Mouse (Mus musculus) left cerebral cortex, adult 11 months (tissue): ENCODE data around the gene Kdm4a.

Experiments
- DNase-seq: peaks from one replicate; pipeline ENCODE4 v3.0.0; 2022; ENCODE audit warnings: low spot score

The Kdm4a gene

DNA sequence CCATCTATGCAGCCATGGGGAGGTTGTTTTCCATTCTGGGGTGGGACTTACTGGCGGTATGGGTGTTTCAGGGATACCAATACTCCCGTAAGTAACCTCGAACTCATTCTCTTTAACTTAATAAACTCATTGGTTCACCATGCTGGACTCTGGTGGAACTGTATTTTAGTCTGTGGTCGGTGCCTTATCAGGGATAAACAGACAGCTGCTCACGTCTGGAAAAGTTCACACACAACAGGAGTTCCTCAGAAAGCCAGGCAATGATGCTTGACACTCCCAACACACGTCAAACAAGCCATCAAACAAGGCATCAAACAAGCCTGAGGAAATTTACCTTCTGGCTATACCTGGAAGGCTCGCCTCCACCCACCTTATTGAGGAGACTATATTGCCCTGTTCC lies 64.7 kb downstream of the Kdm4a start:
- no peak for DNase-seq

DNA sequence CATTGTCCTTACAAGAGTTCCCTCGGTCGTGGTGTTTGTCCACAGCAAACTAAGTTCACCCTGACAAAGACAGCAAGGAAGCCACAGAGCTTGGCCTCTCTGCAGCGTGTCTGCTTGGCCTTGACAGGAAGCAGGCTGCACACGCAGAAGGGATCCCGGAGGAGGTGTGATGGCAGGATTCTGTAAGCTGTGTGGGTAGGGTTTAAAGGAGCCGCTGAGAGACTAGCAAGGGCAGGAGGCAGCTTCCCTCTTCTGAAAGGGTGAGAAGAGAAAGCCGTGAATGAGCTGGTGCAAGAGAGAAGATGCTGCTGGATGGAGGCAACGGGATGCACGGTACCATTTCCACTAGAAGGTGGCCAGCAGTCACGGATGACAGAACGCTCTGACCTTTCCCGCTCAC lies 67.2 kb downstream of the Kdm4a start:
- DNase-seq, result no peak

DNA sequence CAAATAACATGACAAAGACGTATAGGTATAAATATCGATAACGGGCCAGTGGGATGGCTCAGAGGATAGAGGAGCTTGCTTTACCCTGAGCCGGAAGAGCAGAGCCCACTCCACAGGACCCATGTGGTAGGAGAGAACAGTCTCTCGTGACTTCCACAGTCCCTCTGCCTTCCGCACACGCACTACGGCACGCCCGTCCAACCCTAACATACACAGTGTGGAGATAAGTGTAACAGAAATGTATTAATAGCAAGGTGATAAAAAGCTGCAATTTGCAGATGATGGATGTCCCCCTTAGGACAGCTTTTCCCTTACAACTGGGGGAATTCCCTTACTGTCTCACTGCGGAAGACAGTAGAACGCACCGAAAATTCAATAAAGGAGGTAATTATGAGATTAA lies 70.2 kb downstream of the Kdm4a start:
- DNase-seq, result no peak

DNA sequence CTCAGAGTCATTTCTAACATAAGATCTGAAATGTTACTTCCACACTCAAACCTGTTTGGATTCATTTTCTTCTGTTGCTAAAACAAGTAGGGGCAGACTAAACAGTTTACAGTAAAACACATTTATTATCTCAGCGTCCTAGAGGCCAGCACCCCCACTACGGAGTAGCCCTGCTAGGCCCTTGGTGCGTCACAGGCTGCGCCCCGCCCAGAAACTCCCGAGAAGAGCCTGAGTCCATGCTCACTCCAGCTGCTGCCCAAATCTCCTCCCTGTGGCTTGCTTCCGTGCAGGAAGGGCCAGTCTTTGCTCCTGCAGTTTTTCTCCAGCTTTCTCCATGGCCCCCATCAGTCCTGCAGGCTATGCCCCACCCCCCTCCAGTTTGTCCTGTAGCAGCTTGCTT lies 71.1 kb downstream of the Kdm4a start:
- no peak for DNase-seq

DNA sequence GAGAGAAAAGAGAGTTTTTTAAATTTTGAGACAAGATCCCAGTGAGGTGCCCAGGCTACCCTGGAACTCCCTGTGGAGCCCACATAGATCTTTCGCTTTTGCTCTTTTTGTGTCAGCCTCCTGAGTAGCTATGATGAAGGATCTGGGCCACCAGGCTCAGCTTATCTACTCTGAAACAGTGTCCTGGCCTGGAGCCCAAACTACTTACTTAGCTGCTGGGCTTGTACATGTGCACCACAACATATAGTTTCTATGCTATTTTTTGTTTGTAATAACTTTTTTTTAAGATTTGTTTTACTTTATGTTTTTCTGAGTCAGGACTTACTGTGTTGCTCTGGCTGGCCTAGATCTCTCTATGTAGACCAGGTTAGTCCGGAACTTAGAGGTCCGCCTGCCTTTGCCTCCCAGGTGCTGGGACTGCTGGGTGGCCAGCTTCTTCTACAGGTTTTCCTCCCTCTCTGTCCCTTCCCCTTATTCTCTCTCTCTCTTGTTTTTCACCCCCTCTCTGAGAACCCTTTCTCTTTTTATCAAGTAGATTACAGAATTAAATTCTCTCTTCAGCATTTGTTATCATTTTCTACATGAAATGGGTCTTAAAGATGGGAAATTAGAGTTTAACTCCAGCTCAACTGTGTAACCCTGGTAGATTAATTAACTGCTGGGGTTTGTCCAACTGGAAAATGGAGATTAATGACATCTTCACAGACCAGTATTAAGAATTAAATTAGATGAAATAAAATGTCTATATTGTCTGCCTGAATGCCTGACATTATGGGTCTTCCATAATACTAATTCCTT lies 74.4 kb downstream of the Kdm4a start:
- DNase-seq, result no peak

DNA sequence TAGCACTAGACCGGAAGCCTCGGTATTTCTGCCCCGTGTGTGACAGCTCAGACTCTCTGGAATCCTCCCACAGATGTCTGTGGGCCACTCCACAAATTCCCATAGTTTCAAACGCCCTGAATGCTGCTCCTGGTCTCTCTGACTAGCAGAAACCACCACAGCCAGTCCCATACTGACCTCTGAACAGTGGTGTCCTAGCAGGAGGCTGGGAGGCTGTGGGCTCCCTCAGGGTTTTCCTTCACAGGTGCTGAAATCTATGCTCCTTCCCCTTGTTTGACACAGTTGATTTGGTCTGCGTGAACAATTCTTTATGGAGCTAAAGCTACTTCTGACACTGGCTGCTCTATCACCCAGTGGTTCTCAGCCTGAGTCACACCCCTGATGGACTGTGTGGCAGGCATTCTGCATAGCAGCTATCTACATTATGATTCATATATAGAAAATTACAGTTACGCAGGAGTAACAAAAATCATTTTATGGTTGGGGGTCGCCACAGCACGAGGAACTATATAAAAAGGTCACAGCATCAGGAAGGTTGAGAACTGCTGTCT lies 76.5 kb downstream of the Kdm4a start:
- DNase-seq, result no peak

DNA sequence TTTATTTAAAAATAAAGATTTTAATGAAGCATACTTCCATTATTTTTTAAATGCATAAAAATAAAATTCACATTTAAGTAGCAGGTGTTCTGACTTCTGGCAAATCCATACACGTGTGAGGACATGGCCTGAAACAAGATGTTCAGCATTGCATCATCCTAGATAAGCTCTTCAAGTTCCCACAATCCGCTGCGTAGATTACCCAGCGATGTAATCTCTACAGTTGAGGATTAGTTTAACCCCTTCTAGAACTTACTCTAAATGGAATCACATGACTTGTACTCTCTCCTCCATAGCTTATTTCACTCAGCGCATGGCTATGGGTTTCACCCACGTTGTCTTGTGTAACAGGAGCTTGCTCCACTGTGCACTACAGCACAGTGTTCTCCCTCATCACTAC lies 78.3 kb downstream of the Kdm4a start:
- DNase-seq, result no peak

DNA sequence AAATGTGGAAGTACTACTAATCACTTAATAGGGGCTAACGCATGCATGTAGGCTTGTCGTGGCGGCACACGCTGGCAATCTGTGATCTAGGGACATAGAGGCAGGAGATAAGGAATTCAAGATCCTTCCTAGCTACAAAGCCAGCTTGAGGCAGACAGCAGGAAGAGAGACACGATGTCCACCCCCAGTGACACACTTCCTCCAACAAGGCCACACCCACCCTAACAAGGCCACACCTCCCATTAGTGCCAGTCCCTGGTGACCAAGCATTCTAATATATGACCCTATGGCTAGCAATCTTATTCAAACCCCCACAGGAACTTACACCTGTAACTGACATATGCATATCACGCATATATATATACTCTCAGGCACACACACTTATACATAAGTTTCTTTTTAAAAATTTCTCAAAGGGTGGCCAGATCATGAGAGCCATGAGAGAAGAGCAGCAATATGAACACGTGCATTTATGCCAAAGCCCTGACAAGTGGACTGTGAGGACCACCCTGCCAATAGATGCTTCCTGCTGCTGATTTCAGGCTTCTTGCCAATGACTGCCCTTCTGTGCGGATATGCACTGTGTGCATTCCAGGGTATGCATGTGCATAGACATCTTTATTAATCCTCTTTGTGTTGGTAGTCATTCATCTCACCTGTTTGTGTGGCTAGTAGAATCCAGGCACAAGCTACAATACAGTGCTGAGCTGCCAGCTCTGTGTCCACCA lies 80.0 kb downstream of the Kdm4a start:
- no peak for DNase-seq

DNA sequence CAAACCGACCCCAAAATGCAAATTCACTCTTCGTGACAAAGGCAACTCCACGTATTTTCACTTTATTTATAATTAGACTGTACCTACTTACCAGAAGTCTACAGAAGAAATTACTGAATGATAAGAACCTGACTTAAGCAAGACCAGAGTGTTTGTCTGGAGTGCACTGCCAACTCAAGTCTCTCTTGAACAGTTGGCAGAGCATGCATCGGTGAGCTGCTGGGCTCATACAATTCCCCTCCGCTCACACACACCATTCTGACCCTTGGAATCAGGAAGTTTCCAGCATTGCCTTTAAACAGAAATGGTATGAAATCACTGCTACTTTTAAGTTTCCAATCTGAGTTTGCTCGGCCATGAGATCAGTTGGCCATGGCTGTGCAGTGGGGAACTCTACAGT lies 81.3 kb downstream of the Kdm4a start:
- no peak for DNase-seq

DNA sequence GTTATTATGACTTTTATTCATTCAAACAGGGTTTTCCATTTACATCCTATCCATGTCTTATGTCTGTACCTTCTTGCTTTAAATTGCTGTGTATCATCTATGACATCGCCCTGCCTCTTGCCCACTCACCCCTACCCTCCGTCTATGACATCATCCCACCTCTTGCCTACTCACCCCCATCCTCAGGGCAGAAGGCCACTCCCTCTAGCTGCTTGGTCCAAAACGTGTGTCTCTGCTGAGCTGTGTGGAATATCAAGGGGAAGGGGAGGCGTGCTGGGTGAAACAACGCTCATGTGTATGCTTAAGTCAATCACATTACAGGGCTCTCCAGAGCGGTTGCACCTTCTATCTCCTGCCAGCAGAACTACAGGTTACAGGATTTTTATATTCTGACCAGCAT lies 83.8 kb downstream of the Kdm4a start:
- DNase-seq, result no peak

DNA sequence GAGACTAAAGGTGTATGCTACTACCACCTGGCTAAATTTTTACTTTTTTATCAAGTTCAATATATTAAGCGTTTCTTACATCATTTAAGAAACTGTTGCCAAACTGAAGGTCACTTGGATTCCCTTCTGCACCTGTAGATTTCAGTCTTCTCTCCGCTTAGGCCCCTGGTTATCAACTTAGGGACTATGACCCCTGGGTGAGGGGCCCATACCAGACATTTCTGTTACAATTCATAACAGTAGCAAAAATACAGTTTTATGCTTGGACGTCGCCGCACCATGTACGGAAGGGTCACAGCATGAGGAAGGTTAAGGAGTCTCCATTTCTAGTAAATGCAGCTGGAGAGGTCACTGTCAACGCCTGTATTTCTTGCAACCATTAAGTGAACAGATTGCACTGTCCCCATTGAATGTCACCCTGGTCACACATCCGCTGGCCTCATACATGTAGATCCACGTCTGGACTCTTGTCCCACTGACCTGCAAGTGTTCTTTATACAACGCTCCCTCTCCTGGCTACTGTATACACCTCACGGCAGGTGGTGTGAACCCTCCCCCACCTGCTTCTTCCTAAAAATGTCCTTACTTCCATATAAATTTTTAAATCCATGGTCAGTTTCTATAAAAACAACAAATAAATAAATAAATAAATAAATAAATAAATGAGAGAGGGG lies 86.9 kb downstream of the Kdm4a start:
- DNase-seq, result no peak

DNA sequence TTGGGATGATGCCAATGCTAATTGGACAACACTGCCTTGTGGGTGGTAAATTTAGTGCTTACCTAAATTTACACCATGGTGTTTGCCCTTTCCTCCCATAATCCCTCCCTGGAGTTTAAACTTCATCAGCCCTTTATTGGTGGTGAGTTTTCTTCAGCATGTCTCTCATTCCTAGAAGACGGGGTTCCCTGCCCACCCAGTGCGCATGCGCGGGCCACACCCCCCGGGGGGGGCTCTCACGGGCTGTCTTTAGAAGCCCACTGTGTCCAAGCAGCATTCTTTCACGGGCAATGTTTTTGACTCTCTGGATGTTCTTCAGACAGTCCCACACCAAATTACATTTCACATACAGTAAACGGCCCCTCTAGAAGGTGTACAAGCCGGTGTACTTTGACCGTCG lies 89.4 kb downstream of the Kdm4a start:
- DNase-seq, result no peak

DNA sequence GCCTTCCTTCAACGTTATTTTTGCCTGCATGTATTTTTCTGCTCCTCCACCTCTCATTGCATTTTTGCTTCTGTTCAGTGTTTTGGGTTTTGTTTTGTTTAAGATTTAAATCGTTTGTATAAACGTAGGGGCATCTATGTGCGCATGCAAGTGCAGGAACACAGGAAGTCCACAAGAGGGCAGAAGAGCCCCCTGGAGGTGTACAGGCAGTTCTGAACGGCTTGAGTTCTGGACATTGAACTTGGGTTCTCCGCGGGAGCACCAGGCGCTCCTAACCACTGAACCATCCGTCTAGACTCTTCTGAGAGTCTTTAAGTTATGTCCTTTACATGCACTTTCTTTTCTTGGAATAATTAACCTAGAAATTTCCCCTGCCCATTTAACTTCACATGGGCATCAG lies 89.9 kb downstream of the Kdm4a start:
- DNase-seq, result no peak

DNA sequence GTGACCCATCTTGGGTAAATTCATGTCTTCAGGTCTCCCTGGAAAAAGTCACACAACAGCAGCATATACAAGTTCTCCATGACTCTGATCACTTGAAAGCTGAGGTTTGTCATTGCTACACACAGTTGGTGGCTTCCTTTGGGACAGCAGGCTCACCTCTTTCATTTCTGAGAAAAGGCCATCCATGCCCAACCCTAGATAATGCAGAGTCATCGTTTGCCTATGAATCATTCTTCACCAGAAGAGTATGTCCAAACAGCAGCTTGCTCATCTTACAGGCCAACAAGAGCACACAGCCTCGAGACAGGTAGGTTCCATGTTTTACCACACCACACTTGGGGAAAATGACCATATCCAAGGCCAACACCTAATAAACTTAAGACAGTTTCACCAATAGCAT lies 91.1 kb downstream of the Kdm4a start:
- no peak for DNase-seq
